Mouse (Mus musculus) C2C12 (cell line): ENCODE results near the gene Dyrk3.

ENCODE experiments used
- CTCF ChIP-seq: IDR thresholded peaks from one replicate; pipeline ENCODE4 v1.5.1; 2011; ENCODE audit not compliant: control insufficient read depth, insufficient read depth, insufficient read length
- MYOD1 ChIP-seq: IDR thresholded peaks from one replicate; pipeline ENCODE4 v1.6.1; 2011; ENCODE audit warnings: low read depth; ENCODE audit not compliant: control insufficient read depth, insufficient read length

GRCm38 (mm10) chr1:131092846-131093245 is 45.3 kb downstream of the Dyrk3 start:
- TF ChIP-seq CTCF (no peak), MYOD1 (no peak)
